Mouse (Mus musculus) ES-E14 (cell line): Measurements from ENCODE around the gene Mcm5.

Experiments
- CHD2 ChIP-seq: IDR thresholded peaks from 2 replicates; pipeline ENCODE4 v1.6.1; 2014; ENCODE audit warnings: mild to moderate bottlenecking, low read depth, low read length, inconsistent platforms
- HCFC1 ChIP-seq: IDR thresholded peaks from 2 replicates; pipeline ENCODE4 v1.6.1; 2012; ENCODE audit warnings: low read length, inconsistent platforms, borderline replicate concordance; ENCODE audit not compliant: insufficient read depth
- MAFK ChIP-seq: IDR thresholded peaks from 2 replicates; pipeline ENCODE4 v1.6.1; 2014; ENCODE audit warnings: mild to moderate bottlenecking, low read depth, low read length, inconsistent platforms; ENCODE audit not compliant: insufficient read depth
- ZC3H11A ChIP-seq: IDR thresholded peaks from 2 replicates; pipeline ENCODE4 v1.6.1; 2012; ENCODE audit warnings: low read depth, mild to moderate bottlenecking, inconsistent platforms, low read length, borderline replicate concordance

GRCm38 (mm10) chr8:75093399-75094156, 15.8 kb upstream of the Mcm5 start, which contains the start of gene Hmox1:
- TF ChIP-seq HCFC1 = no peak
- no peak for TF ChIP-seq CHD2
- TF ChIP-seq MAFK = 0 out of 2 replicates have a peak, but pooled peaks have one; percentile 16
- no peak for TF ChIP-seq ZC3H11A
